Mouse (Mus musculus) forebrain, embryonic 16.5 days (tissue): ENCODE data around the gene 1700123O20Rik. TPM values are rescaled to one million over a fixed set of nuclear protein-coding genes. Genes with fewer than 3 reads are reported as not detected.

Experiments used
- ATAC-seq: fragments of 200-750 bp; cut with Nextera tagmentation; 2 replicates; pipeline ENCODE4 v1.8.0; 2017; ENCODE audit warnings: mild to moderate bottlenecking, moderate library complexity
- H3K27ac ChIP-seq: fragments of 300-500 bp; sonication (generic); 2 replicates; pipeline ENCODE4 v1.5.1; 2014; ENCODE audit warnings: low read length, control low read depth
- H3K27me3 ChIP-seq: fragments of 300-500 bp; sonication (generic); replicated peaks from 2 replicates; pipeline ENCODE4 v1.6.1; 2014; ENCODE audit warnings: low read length; ENCODE audit not compliant: control insufficient read depth, insufficient read depth
- H3K36me3 ChIP-seq: fragments of 300-500 bp; sonication (generic); 2 replicates; pipeline ENCODE4 v1.6.1; 2014; ENCODE audit not compliant: control insufficient read depth, insufficient read depth
- H3K4me1 ChIP-seq: fragments of 300-500 bp; sonication (generic); replicated peaks from 2 replicates; pipeline ENCODE4 v1.6.1; 2014; ENCODE audit warnings: low read length; ENCODE audit not compliant: control insufficient read depth, insufficient read depth
- H3K4me2 ChIP-seq: fragments of 300-500 bp; sonication (generic); 2 replicates; pipeline ENCODE4 v1.6.1; 2014; ENCODE audit warnings: mild to moderate bottlenecking, low read length, control low read depth
- H3K4me3 ChIP-seq: fragments of 300-500 bp; sonication (generic); replicated peaks from 2 replicates; pipeline ENCODE4 v1.5.1; 2014; ENCODE audit warnings: mild to moderate bottlenecking, low read length, control low read depth
- H3K9ac ChIP-seq: fragments of 300-500 bp; sonication (generic); replicated peaks from 2 replicates; pipeline ENCODE4 v1.6.1; 2014; ENCODE audit warnings: low read depth, low read length, control low read depth
- H3K9me3 ChIP-seq: fragments of 300-500 bp; sonication (generic); 2 replicates; pipeline ENCODE4 v1.6.1; 2016; ENCODE audit warnings: low read length; ENCODE audit not compliant: control insufficient read depth
- WGBS: fragments of 180-500 bp; shearing (Covaris S2); extraction: QIAGEN DNeasy Blood & Tissue Kit; methylation state at CpG from one replicate; pipeline ENCODE4 v1.1.7; 2014; 5-methylcytosine and 5-hydroxymethylcytosine counted together
- polyA plus RNA-seq: library from polyadenylated mRNA; unstranded; fragments of >200 nt; fragmentation: Nextera tagmentation; extraction: Ambion mirVana; gene quantifications from 2 replicates; pipeline ENCODE4 v1.2.1, GENCODE M21; 2015

1700123O20Rik gene
- polyA plus RNA-seq, 1 experiment from 2014 or later, result 72.8 TPM

- H3K9ac ChIP-seq, result no peak overlapping the region
- no peak overlapping the region for H3K27ac ChIP-seq
- no peaks in the 10 kb centered on the region for H3K9me3 ChIP-seq
- ATAC-seq, result no peak
- H3K27me3 ChIP-seq, result no peaks in the 10 kb centered on the region
- H3K4me3 ChIP-seq, result no peak overlapping the region
- 88% methylated on average over 4 of the region's 4 CpGs for WGBS
- H3K36me3 ChIP-seq, result peaks cover 4% of the 10 kb centered on the region
- H3K4me1 ChIP-seq, result no peaks in the 10 kb centered on the region
- no peak overlapping the region for H3K4me2 ChIP-seq
Observed at GRCm38 (mm10) chr14:54696752-54697151, 10.7 kb downstream of the 1700123O20Rik start.

- Histone ChIP-seq H3K4me3 (no peak within 1 kb of the TSS), H3K9ac (no peak within 1 kb of the TSS), H3K27me3 (0 out of 2 replicates have a peak, but pooled peaks cover 2% of the 10 kb centered on the region), H3K4me2 (no peak within 1 kb of the TSS), H3K4me1 (no peaks in the 10 kb centered on the region), H3K27ac (no peak within 1 kb of the TSS), H3K36me3 (0 out of 2 replicates have a peak, but pooled peaks cover 2% of the 10 kb centered on the region), H3K9me3 (no peaks in the 10 kb centered on the region)
- no peak for ATAC-seq
- 81% methylated on average over 4 of the region's 4 CpGs for WGBS
Observed at GRCm38 (mm10) chr14:54698733-54699132, 12.7 kb downstream of the 1700123O20Rik start, which contains the start of gene Gm29776. Gm29776 (minus strand) TSS chr14:54698833.

- H3K36me3 ChIP-seq, result no peaks in the 10 kb centered on the region
- WGBS, result 64% methylated on average over 3 of the region's 3 CpGs
- no peak overlapping the region for H3K27ac ChIP-seq
- no peaks in the 10 kb centered on the region for H3K4me1 ChIP-seq
- H3K4me3 ChIP-seq, result no peak overlapping the region
- H3K9ac ChIP-seq, result no peak overlapping the region
- H3K4me2 ChIP-seq, result no peak overlapping the region
- no peak for ATAC-seq
- 0 out of 2 replicates have a peak, but pooled peaks cover 2% of the 10 kb centered on the region for H3K27me3 ChIP-seq
- H3K9me3 ChIP-seq, result no peaks in the 10 kb centered on the region
Observed at GRCm38 (mm10) chr14:54699586-54699985, 13.6 kb downstream of the 1700123O20Rik start.

GRCm38 (mm10) chr14:54701298-54701697 lies 15.3 kb downstream of the 1700123O20Rik start:
- no peak overlapping the region for H3K4me3 ChIP-seq
- no peaks in the 10 kb centered on the region for H3K4me1 ChIP-seq
- 6% methylated on average over 6 of the region's 6 CpGs for WGBS
- 0 out of 2 replicates have a peak, but pooled peaks have one; percentile 49 for ATAC-seq
- H3K9me3 ChIP-seq, result no peaks in the 10 kb centered on the region
- no peak overlapping the region for H3K9ac ChIP-seq
- H3K36me3 ChIP-seq, result no peaks in the 10 kb centered on the region
- 0 out of 2 replicates have a peak, but pooled peaks cover 2% of the 10 kb centered on the region for H3K27me3 ChIP-seq
- H3K4me2 ChIP-seq, result no peak overlapping the region
- H3K27ac ChIP-seq, result no peak overlapping the region

- no peak for ATAC-seq
- no peak overlapping the region for H3K9ac ChIP-seq
Observed at GRCm38 (mm10) chr14:54703207-54703606, 17.2 kb downstream of the 1700123O20Rik start.

GRCm38 (mm10) chr14:54705844-54706243 lies 19.8 kb downstream of the 1700123O20Rik start:
- Histone ChIP-seq H3K9ac (no peak overlapping the region), H3K27ac (no peak overlapping the region), H3K4me1 (no peaks in the 10 kb centered on the region), H3K4me3 (no peak overlapping the region), H3K4me2 (no peak overlapping the region), H3K36me3 (no peaks in the 10 kb centered on the region), H3K27me3 (0 out of 2 replicates have a peak, but pooled peaks cover 2% of the 10 kb centered on the region), H3K9me3 (no peaks in the 10 kb centered on the region)
- WGBS, result 66% methylated on average over 5 of the region's 5 CpGs
- no peak for ATAC-seq

More at GRCm38 (mm10) chr14:54703207-54703606, 17.2 kb downstream of the 1700123O20Rik start:
- no peak overlapping the region for H3K4me3 ChIP-seq
- H3K27me3 ChIP-seq, result 0 out of 2 replicates have a peak, but pooled peaks cover 2% of the 10 kb centered on the region
- H3K4me2 ChIP-seq, result no peak overlapping the region
- 71% methylated on average over 10 of the region's 10 CpGs for WGBS
- no peaks in the 10 kb centered on the region for H3K36me3 ChIP-seq
- no peaks in the 10 kb centered on the region for H3K9me3 ChIP-seq
- no peak overlapping the region for H3K27ac ChIP-seq
- no peaks in the 10 kb centered on the region for H3K4me1 ChIP-seq

- Histone ChIP-seq H3K4me3 (no peak overlapping the region), H3K27ac (no peak overlapping the region), H3K4me2 (no peak overlapping the region), H3K36me3 (no peaks in the 10 kb centered on the region), H3K4me1 (no peaks in the 10 kb centered on the region), H3K9me3 (no peaks in the 10 kb centered on the region), H3K9ac (no peak overlapping the region), H3K27me3 (0 out of 2 replicates have a peak, but pooled peaks cover 2% of the 10 kb centered on the region)
- ATAC-seq, result no peak
- 55% methylated on average over 17 of the region's 17 CpGs for WGBS
Observed at GRCm38 (mm10) chr14:54706589-54707320, 20.7 kb downstream of the 1700123O20Rik start.

GRCm38 (mm10) chr14:54709054-54709453 lies 23.0 kb downstream of the 1700123O20Rik start:
- Histone ChIP-seq H3K4me2 (no peak overlapping the region), H3K36me3 (no peaks in the 10 kb centered on the region), H3K9ac (no peak overlapping the region), H3K9me3 (no peaks in the 10 kb centered on the region), H3K27ac (no peak overlapping the region), H3K4me1 (peaks cover 2% of the 10 kb centered on the region; the same call in 1 of the 2 replicates), H3K27me3 (no peaks in the 10 kb centered on the region), H3K4me3 (no peak overlapping the region)
- WGBS, result 86% methylated on average over 9 of the region's 9 CpGs
- ATAC-seq, result no peak

- Histone ChIP-seq H3K9ac (no peak within 1 kb of the TSS), H3K9me3 (no peaks in the 10 kb centered on the region), H3K27me3 (no peaks in the 10 kb centered on the region), H3K4me2 (no peak within 1 kb of the TSS), H3K4me3 (no peak within 1 kb of the TSS), H3K4me1 (peaks cover 7% of the 10 kb centered on the region), H3K36me3 (no peaks in the 10 kb centered on the region), H3K27ac (no peak within 1 kb of the TSS)
- no peak for ATAC-seq
- WGBS, result 91% methylated on average over 7 of the region's 7 CpGs
Observed at GRCm38 (mm10) chr14:54712074-54712473, 26.1 kb downstream of the 1700123O20Rik start, which contains the start of gene Cebpe. Cebpe (minus strand) TSS chr14:54712174.
